Mouse (Mus musculus): Measurements from ENCODE around the gene Prickle3.
A peak's percentile ranks its signal among the peaks of the same experiment; 100 is the strongest.
"Not testable (repeated sequence)": the region's sequence is repeated elsewhere in the genome, so short reads cannot be mapped to it uniquely, and the experiment has no call there.

Prickle3 gene

GRCm38 (mm10) chrX:7672739-7673138, 15.7 kb downstream of the Prickle3 start:
- no peak for DNase-seq

DNA sequence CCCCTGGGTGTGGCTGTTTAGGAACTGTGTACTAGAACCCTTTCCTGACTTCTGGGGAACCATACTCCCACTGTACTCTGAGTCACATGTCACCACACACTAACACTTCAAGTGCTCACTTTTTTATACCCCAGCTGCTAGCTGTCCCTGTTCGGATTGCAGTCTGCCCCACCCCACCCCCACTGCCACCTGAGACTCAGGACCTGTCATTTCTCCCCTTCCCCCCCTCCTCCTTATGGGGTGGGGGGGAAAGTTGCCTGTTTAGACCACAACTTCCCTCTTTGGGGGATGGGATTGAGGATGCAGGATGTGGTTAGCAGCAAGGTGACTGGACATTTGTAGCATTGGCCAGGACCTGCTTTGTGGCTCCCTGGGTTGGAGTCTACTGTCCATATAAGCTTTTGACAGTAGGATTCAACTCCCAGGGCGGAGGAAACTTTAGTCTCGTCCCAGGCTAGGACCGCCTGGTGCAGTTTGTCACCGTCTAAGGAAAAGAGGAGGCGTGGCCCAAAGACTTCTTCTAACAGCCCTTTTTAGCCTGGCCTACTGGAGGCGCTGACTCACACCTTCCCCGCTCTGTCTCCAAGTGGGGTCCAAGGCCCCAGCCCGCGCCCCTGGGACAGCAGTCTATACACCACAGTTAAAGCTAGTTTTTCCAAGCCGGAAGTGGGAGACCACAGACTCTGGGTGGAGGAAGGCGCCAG, 16.7 kb downstream of the Prickle3 start:
- DNase-seq = peak; percentile 62 to 70

- peak; percentile 19 to 21 for DNase-seq
Observed at GRCm38 (mm10) chrX:7674284-7675000, 17.4 kb downstream of the Prickle3 start.

DNA sequence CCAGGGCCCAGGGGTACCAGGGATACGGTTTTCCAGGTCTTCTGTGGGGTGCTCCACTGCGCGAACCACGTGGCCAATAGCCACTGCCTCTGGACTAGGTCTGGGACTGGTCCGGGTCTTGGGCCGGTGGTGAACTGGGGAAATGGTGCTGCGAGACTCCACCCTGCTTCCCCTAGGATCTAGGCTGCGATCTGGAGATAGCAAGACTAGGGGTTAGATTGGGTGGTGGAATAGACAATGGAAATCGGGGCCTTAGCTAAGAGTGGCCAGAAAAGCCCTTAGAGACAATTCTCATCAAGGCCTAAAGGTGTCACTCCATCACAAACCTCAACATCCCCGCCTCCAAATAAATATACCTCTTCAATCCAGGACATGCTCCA, 17.9 kb downstream of the Prickle3 start:
- no peak for DNase-seq

DNA sequence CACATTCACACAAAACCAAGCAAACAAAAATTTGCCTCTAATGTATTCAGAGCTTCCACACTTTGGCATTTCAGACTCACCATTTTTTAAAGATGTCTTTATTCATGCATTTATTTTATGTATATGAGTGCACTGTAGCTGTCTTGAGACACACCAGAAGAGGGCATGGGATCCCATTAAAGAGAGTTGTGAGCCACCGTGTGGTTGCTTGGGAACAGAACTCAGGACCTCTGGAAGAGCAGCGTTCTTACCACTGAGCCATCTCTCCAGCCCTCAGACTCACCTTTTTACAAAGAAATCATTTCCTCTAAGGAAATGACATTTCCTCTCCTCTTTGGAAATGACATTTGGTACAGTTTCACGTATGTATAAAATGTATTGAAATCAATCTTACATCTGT, 21.9 kb downstream of the Prickle3 start:
- DNase-seq = no peak

DNA sequence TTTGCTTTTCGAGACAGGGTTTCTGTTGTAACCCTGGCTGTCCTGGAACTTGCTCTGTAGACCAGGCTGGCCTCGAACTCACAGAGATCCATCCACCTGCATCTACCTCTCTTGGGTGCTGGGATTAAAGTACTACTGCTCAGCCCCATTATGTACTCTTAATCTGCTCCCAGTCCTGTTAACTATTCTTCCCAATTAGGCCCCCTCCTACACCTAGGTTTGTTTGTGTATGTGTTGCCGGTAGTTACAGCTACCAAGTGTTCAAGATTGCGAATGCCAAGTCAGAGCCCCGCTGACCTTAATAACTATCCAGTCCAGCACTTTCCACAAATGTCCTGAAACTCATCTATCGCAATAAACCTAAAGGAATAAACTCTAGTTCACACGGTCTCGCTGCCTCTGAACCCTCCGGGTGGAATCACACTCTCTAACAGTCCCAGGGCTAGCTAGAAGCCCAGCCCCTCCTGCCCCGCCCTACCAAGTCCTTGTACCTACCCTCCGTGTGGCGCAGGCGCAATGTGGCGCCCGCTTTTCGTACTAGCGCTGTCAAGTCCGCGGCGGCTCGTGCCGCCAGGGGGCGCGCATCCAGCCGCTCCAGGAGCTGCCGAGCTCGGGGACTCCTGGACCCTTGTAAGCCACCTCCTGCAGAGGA, 22.5 kb downstream of the Prickle3 start:
- DNase-seq = peak; percentile 91 to 93

GRCm38 (mm10) chrX:7680057-7680412, 23.0 kb downstream of the Prickle3 start:
- DNase-seq = no peak

GRCm38 (mm10) chrX:7680864-7681263, 23.8 kb downstream of the Prickle3 start, which contains the start of gene Magix:
TSS of gene Magix (minus strand) at chrX:7681251.
- no peak for DNase-seq

- no peak for DNase-seq
Observed at GRCm38 (mm10) chrX:7688321-7688720, 31.3 kb downstream of the Prickle3 start.

- DNase-seq = no peak
Observed at GRCm38 (mm10) chrX:7690486-7690885, 33.4 kb downstream of the Prickle3 start.

- peak; percentile 67 to 76 for DNase-seq
Observed at GRCm38 (mm10) chrX:7692862-7693261, 35.8 kb downstream of the Prickle3 start.

DNA sequence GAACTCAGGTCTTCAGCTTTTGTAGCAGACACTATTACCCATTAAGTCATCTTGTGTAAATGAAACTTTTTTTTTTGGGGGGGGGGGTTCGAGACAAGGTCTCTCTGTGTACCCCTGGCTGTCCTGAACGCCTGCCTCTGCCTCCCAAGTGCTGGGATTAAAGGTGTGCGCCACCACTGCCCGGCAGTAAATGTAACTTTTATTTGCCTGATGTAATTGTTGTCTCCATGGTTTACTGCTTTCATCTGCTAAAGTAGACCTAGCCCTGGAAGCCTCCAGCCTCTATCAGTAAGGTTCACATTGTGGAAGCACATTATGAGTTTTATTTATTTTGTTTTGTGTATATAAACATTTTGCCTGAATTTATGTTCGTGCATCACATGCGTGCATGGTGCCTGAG, 39.5 kb downstream of the Prickle3 start:
- DNase-seq = no peak

DNA sequence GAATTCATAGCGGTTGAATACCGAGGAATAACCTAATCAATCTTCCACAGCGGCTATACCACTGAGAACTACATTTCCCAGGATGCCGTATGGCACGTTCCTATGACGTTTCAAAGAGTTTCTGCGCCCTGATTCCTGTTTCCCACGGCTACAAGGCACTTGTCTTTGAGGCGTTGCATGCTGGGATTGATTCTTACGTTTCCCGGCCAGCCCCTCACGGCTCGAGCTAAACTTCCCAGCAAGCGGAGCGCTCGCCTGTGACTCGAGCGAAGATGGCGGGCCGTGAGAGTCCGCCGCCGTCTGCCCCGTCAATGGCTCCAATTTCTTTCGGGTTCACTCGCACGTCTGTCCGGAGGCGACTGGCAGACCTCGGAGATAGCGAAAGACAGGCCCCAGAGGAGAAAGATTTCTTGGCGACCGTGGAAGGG, 39.9 kb downstream of the Prickle3 start, which contains the start of gene Gpkow:
TSS of gene Gpkow (plus strand) at position 178 of the 428 bp plus-strand sequence.
- peak; percentile 76 to 78 for DNase-seq

- not testable (repeated sequence) for DNase-seq
Observed at GRCm38 (mm10) chrX:7713764-7714134, 56.7 kb downstream of the Prickle3 start.

- peak; percentile 84 to 88 for DNase-seq
Observed at GRCm38 (mm10) chrX:7714135-7714899, 57.3 kb downstream of the Prickle3 start, which contains the start of gene Wdr45. TSS of gene Wdr45 (plus strand) at chrX:7714333.

- DNase-seq = peak; percentile 20 to 34
Observed at GRCm38 (mm10) chrX:7716058-7716457, 59.0 kb downstream of the Prickle3 start.

Measured in B cell, adult 2 months (primary cell).